Mouse (Mus musculus) intestine, embryonic 14.5 days (tissue): ENCODE measurements around the gene Mettl1. TPM values are rescaled to one million over a fixed set of nuclear protein-coding genes. Genes with fewer than 3 reads are reported as not detected.

Experiments
- ATAC-seq: fragments of 200-750 bp; cut with Nextera tagmentation; replicated peaks from 2 replicates; pipeline ENCODE4 v1.8.0; 2017; ENCODE audit warnings: low read depth, moderate number of reproducible peaks, moderate TSS enrichment, moderate library complexity; ENCODE audit not compliant: low FRiP score, low TSS enrichment
- DNase-seq: peaks from one replicate; pipeline ENCODE4 v3.0.0-alpha.2; 2018; ENCODE audit warnings: low spot score
- H3K27ac ChIP-seq: fragments of 300-500 bp; sonication (generic); 2 replicates; pipeline ENCODE4 v1.5.1; 2014; ENCODE audit warnings: low read depth, mild to moderate bottlenecking, control low read depth
- H3K27me3 ChIP-seq: fragments of 300-500 bp; sonication (generic); replicated peaks from 2 replicates; pipeline ENCODE4 v1.6.1; 2014; ENCODE audit warnings: low read length, control low read depth; ENCODE audit not compliant: control insufficient read depth, insufficient read depth
- H3K36me3 ChIP-seq: fragments of 300-500 bp; sonication (generic); 2 replicates; pipeline ENCODE4 v1.6.1; 2014; ENCODE audit warnings: low read length, control low read depth; ENCODE audit not compliant: control insufficient read depth, insufficient read depth
- H3K4me1 ChIP-seq: fragments of 300-500 bp; sonication (generic); replicated peaks from 2 replicates; pipeline ENCODE4 v1.6.1; 2014; ENCODE audit warnings: low read length, control low read depth, mixed read lengths; ENCODE audit not compliant: control insufficient read depth, insufficient read depth
- H3K4me2 ChIP-seq: fragments of 300-500 bp; sonication (generic); 2 replicates; pipeline ENCODE4 v1.6.1; 2014; ENCODE audit warnings: low read length
- H3K4me3 ChIP-seq: fragments of 300-500 bp; sonication (generic); 2 replicates; pipeline ENCODE4 v1.5.1; 2014; ENCODE audit warnings: low read depth, low read length, control low read depth, mixed read lengths
- H3K9ac ChIP-seq: fragments of 300-500 bp; sonication (generic); 2 replicates; pipeline ENCODE4 v1.6.1; 2014; ENCODE audit warnings: mild to moderate bottlenecking, low read length
- H3K9me3 ChIP-seq: fragments of 300-500 bp; sonication (generic); 2 replicates; pipeline ENCODE4 v1.6.1; 2016; ENCODE audit warnings: low read length, control low read depth; ENCODE audit not compliant: control insufficient read depth
- WGBS: fragments of 180-500 bp; shearing (Covaris S2); extraction: QIAGEN DNeasy Blood & Tissue Kit; methylation state at CpG from one replicate; pipeline ENCODE4 v1.1.7; 2014; 5-methylcytosine and 5-hydroxymethylcytosine counted together
- microRNA counts: library from miRNA; unstranded; fragments of <30 nt; microRNA quantifications from one replicate; lab custom pipeline; 2016
- microRNA-seq: library from miRNA; unstranded; fragments of <30 nt; microRNA quantifications from one replicate; pipeline ENCODE4, GENCODE M21; 2016
- polyA plus RNA-seq: library from polyadenylated mRNA; unstranded; fragments of >200 nt; fragmentation: Nextera tagmentation; extraction: Ambion mirVana; gene quantifications from 2 replicates; pipeline ENCODE4 v1.2.1, GENCODE M21; 2014

The Mettl1 gene
- polyA plus RNA-seq, 1 experiment from 2014 or later, result 65.2 TPM

- DNase-seq, result no peak
- Histone ChIP-seq H3K36me3 (peaks cover 12% of the 10 kb centered on the region), H3K4me1 (no peaks in the 10 kb centered on the region), H3K27ac (no peak overlapping the region), H3K4me2 (peak overlapping the region; percentile 20), H3K27me3 (peaks cover 61% of the 10 kb centered on the region), H3K9ac (no peak overlapping the region), H3K4me3 (no peak overlapping the region), H3K9me3 (no peaks in the 10 kb centered on the region)
- ATAC-seq, result 0 out of 2 replicates have a peak, but pooled peaks have one; percentile 14
- 8% methylated on average over 51 of the region's 51 CpGs for WGBS
These were observed 50.5 kb downstream of the Mettl1 start for GRCm38 (mm10) chr10:127091507-127092396.

- Histone ChIP-seq H3K4me3 (no peak overlapping the region), H3K27me3 (peaks cover 54% of the 10 kb centered on the region), H3K27ac (no peak overlapping the region), H3K4me2 (no peak overlapping the region), H3K9ac (no peak overlapping the region), H3K4me1 (no peaks in the 10 kb centered on the region), H3K36me3 (peaks cover 18% of the 10 kb centered on the region), H3K9me3 (no peaks in the 10 kb centered on the region)
- WGBS, result 56% methylated on average over 4 of the region's 4 CpGs
- no peak for ATAC-seq
- no peak for DNase-seq
These were observed 51.5 kb downstream of the Mettl1 start for GRCm38 (mm10) chr10:127092742-127093141.

DNA sequence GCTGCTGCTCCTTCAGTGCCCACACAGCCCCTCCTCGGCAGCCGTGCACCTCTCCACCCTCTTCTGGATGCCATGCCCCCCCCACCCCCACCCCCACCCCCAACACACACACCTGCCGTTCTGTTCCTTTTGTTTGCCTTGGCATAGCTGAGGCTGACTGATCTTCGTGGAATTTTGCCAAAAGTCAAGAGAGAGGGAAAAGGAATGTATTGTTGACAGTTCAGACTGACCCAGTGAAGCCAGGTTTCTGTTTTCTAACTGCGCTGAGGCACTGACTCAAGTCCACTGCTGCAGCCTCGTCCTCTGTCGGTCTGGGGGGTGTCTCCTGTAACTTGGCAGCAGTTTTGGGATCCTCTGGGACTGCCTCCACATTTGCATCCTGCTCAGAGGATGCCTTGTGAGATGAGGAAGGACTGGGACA lies 53.2 kb downstream of the Mettl1 start:
- Histone ChIP-seq H3K9me3 (no peaks in the 10 kb centered on the region), H3K4me2 (no peak overlapping the region), H3K4me3 (no peak overlapping the region), H3K36me3 (peaks cover 35% of the 10 kb centered on the region), H3K4me1 (no peaks in the 10 kb centered on the region), H3K9ac (no peak overlapping the region), H3K27me3 (peaks cover 42% of the 10 kb centered on the region), H3K27ac (no peak overlapping the region)
- WGBS, result 31% methylated on average over 7 of the region's 7 CpGs
- no peak for DNase-seq
- no peak for ATAC-seq

MicroRNAs encoded within 50 kb of the gene (microRNA counts, 519-probe panel; counts per million panel counts)
- 3,505 counts per million, percentile 47 among the panel's probes with 10 or more counts for microRNA mmu-miR-26a (lab: Ali Mortazavi, UCI)
- microRNA mmu-miR-546 (lab: Ali Mortazavi, UCI), result not detected

Small RNAs within 50 kb of the gene (microRNA-seq; reads per million reads assigned to microRNA genes)
- gene Mir26a-2, result 71.3 reads per million, percentile 55 among the genes with 10 or more reads in this experiment
- 0.25 reads per million for gene Mir546

Other genes starting within 250 kb of the Mettl1 start
- gene Atp23, start 140.1 kb upstream of the Mettl1 start, polyA plus RNA-seq, result 21.8 and 22.9 TPM in 2 replicates
- gene Ctdsp2, start 62.7 kb upstream of the Mettl1 start, polyA plus RNA-seq, result 99.2 and 101 TPM in 2 replicates
- gene Avil, start 40.7 kb upstream of the Mettl1 start, polyA plus RNA-seq, result 0.22 TPM in 2 replicates
- 86.1 and 86.3 TPM in 2 replicates for gene Tsfm, start 10.6 kb upstream of the Mettl1 start, polyA plus RNA-seq
- gene Eef1akmt3, start 99 bp downstream of the Mettl1 start, polyA plus RNA-seq, result 0.31 and 0.50 TPM in 2 replicates
- gene Cyp27b1, start 6.8 kb downstream of the Mettl1 start, polyA plus RNA-seq, result 0.07 and 0.15 TPM in 2 replicates
- gene March9, start 18.8 kb downstream of the Mettl1 start, polyA plus RNA-seq, result 1.4 and 1.9 TPM in 2 replicates
- 1,915 and 2,068 TPM in 2 replicates for gene Cdk4, start 22.1 kb downstream of the Mettl1 start, polyA plus RNA-seq
- 92.4 and 114 TPM in 2 replicates for gene Tspan31, start 28.9 kb downstream of the Mettl1 start, polyA plus RNA-seq
- 0.23 and 0.26 TPM in 2 replicates for gene Agap2, start 33.9 kb downstream of the Mettl1 start, polyA plus RNA-seq
- 47.6 and 51.6 TPM in 2 replicates for gene Os9, start 79.7 kb downstream of the Mettl1 start, polyA plus RNA-seq
- gene B4galnt1, start 123.8 kb downstream of the Mettl1 start, polyA plus RNA-seq, result 54.3 and 66.0 TPM in 2 replicates
- gene Slc26a10, start 139.2 kb downstream of the Mettl1 start, polyA plus RNA-seq, result 0.93 and 1.3 TPM in 2 replicates
- 49.0 and 57.7 TPM in 2 replicates for gene Arhgef25, start 148.7 kb downstream of the Mettl1 start, polyA plus RNA-seq
- 95.8 and 101 TPM in 2 replicates for gene Dtx3, start 154.3 kb downstream of the Mettl1 start, polyA plus RNA-seq
- 24.2 and 25.9 TPM in 2 replicates for gene Pip4k2c, start 170.2 kb downstream of the Mettl1 start, polyA plus RNA-seq
- 9.2 and 10.6 TPM in 2 replicates for gene Kif5a, start 221.9 kb downstream of the Mettl1 start, polyA plus RNA-seq
- 157 and 166 TPM in 2 replicates for gene Dctn2, start 225.0 kb downstream of the Mettl1 start, polyA plus RNA-seq
- gene Mbd6, start 247.6 kb downstream of the Mettl1 start, polyA plus RNA-seq, result 19.2 and 20.6 TPM in 2 replicates